Mouse (Mus musculus): ENCODE data around the gene Aldh18a1.

DNA sequence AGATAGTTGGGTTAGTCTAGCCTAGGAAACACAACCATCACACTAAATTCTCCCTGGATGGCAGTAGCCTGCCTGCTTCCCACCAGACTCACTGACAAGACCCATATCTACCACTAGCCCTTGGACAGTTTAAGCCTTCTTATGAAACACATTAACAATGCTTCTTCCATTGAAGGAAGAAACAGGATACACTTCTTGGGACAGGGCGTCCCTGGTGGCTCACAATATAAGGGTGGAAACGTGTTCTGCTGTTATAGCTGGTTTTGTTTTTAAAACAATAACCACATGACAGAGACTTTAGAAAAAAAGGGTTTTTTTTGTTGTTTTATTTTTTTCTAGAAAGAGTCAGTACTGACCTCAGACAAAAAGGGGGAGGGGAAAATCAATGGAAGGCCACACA, 79.0 kb downstream of the Aldh18a1 start:
- TF ChIP-seq POLR2A (IDR thresholded peaks at IDR 0.05; ENCODE audit: borderline replicate concordance, insufficient read depth, low read length) (no peak), CTCF (IDR thresholded peaks at IDR 0.05; ENCODE audit: borderline replicate concordance, insufficient read depth, low read depth, low read length) (no peak)

All from cerebellum, adult 2 months (tissue).